Mouse (Mus musculus): ENCODE data around the gene Tubg1.

DNA sequence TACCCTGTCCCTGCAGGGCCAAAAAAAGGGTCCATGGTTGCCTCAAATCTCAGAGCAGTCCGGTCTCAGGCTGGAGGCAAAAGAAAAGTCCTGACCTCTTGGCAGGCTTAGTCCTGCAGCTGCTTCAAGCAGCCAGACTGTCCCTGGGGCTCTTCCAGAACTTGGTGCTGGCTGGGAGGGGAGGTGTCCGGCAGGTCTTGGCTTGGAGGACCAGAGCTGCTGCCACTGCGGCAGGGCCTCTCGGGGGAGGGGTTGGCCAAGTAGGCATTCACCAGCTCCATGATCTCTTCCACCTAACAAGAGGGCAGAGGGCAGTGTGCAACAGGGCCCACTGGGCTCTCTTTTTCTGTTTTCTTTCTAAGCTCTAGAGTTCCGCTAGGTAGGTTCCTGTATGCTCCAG, 43.0 kb downstream of the Tubg1 start:
- no peak for TF ChIP-seq CTCF (conservative IDR thresholded peaks at IDR 0.05; ENCODE audit: insufficient read depth, insufficient read length, low read depth, low read length)
- no peak for TF ChIP-seq POLR2A (IDR thresholded peaks at IDR 0.05; ENCODE audit: low read depth, low read length)
